Mouse (Mus musculus) adrenal gland, adult 2 months (tissue): ENCODE data around the gene Angptl1. TPM values are rescaled to one million over a fixed set of nuclear protein-coding genes. Genes with fewer than 3 reads are reported as not detected.
A peak's percentile ranks its signal among the peaks of the same experiment; 100 is the strongest.

Experiments used
- DNase-seq: peaks from one replicate; pipeline ENCODE4 v3.0.0; 2021
- long read RNA-seq: library from polyadenylated mRNA; stranded (forward); transcript quantifications from one replicate; pipeline ENCODE4 v2.0.0, GENCODE M21; 2021
- polyA plus RNA-seq: library from polyadenylated mRNA; depleted of rRNA; stranded (reverse); fragments of >200 nt; gene quantifications from 2 replicates; pipeline ENCODE4 v1.2.3, GENCODE M21; 2012; rRNA removed
- total RNA-seq, 2 experiments: library from RNA; stranded (reverse); gene quantifications; 2 replicates each; pipeline ENCODE4 v1.2.3; 2021

The Angptl1 gene
- total RNA-seq (1 to 10 TPM; 4.7 to 6.1 TPM), polyA plus RNA-seq (1.2 and 3.0 TPM in 2 replicates)
- long read RNA-seq, partial matches to known transcripts, result 0 of 3 reads
- long read RNA-seq, other reads (novel, unspliced or antisense), result 0 of 3 reads

DNA sequence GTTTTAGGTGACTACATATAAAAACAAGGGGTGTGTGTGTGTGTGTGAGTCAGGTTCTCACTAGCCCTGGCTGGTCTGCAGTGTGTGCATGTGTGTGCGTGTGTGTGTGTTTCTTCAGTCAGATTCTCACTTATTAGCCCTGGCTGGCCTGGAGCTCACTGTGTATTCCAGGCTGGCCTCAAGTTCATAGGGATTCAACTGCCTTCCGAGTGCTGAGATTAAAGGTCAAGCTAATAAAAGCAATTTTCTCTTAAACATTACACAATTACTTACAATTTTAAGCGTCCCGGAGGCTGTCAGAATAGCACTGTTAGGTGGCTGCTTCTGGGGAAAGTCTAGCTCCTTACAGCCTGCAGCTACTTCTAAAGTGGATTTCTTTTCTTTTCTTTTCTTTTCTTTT lies at the start of gene Angptl1:
Gene Angptl1, plus strand, starts transcription at position 386 of the 400 bp plus-strand sequence.
- peak; percentile 18 for DNase-seq

DNA sequence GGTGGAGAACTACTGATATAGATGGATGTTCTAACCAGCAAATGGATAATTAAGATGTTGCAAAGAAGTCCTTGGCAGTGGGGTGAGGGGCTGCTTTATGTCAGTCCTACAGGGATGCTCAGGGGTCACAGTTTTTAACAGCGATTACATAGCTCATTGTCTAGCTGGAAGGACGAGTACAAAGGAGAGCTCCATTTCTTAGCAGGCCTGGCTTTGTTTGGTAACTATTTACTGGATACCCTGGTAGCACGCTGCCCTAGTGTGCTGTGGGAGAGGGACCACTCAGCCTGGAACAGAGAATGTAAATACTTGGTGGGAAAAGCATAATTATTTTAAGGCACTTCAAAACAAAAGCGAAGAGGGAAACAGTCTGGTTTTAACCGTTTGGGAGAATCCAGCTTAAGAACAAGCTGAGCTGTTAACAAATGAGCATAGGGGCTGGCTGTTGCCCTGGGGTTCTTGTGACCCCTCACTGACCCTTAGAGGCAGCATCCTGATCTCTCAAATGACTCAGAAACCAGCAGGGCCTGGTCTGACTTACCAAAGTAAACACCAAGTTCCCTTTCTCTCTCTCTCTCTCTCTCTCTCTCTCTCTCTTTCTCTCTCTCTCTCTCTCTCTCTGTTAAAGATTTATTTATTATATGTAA lies 48.4 kb upstream of the Angptl1 start:
- DNase-seq, result no peak

DNA sequence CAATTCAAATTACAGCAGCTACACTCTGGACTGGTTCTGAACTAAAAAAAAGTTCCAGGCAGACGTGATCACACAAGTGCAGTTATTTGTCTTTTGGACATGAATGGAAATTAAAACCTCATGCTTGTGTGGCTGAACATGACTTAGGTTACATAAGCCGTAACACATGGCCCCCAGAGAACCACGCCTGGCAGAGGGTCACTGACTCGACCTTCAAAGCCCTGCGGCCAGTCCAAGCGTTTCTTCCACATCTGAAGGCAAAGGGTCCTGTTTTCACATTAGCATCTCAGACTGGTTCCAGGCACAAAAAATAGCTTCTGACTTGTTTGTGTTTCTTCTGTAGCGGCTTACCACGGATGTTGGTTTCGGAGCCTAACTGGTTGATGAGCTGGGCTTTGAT lies 42.1 kb upstream of the Angptl1 start:
- no peak for DNase-seq

DNA sequence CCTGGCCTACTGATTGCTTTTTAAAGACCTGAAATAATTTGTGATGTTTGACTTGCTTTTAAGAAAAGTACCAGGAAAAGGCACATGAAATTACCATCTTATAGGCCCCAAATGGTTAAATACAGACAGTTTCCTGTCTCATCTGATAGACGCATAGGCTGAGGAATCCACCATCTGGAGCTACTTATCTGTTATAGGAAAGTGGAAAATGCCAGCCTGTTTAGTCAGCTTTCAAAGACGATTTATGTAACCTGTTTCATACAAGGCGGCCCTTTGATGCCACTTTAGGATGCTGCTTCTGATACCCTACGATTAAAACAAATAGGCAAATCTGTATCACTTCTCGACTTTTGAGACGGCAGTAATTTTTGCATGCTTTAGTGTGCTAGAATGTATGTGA lies 37.1 kb upstream of the Angptl1 start:
- peak; percentile 32 for DNase-seq

DNA sequence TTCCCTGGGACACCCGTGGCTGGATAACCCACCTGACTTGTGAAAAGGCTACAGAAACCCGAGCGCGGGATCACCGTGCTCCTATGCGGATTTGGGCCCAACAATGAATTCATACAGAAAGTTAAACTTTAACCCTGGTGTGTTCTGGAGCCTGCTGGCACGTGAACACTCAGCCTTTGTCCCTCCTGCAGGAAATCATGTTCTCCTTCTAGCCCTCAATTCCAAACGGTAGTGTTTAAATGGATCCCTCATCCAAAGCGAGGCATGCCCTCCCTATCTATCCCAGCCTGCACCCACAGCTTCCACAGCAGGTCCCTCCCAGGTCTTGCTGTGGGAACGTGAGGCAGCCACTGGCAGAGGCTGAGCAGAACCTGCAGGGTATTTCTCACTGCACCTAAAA lies 30.0 kb upstream of the Angptl1 start:
- DNase-seq, result peak; percentile 1

DNA sequence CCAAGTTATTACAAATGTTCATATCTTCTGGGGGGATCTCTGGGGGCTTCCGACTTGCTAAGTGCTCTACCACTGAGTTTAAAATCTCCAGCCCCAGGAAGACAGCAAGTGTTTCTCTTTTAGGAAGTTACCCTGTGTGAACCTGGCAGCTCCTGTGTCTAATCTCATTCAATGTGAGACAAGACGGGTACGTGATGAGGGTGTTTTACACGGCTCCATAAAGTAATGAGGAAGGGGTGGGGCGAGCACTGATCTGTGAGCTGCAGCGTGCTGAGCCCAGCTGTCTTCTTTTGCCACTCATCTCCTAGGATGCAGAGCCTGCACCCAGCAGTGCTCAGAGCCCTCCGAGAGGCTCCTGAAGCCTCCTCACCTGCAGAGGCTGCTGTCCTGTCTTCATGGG lies 26.4 kb upstream of the Angptl1 start:
- DNase-seq, result no peak

DNA sequence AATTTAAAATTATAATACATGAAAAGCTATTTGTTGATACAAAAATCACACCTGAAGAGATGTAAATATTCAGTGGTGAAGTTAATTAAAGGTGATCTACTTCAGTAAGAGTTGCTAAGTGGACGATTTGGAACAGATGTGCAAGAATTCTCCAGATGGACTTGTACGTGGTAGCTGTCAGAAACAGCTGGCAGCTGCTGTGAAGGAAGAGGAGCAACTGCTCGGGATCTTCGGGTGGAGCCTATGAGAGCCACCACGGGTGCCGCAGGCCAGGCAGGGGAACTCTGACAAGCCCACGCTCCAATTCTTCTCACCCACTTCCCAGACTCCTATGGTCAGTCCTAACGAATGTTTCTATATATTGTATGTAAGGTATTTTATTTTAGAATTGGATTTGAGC lies 25.6 kb upstream of the Angptl1 start:
- no peak for DNase-seq

DNA sequence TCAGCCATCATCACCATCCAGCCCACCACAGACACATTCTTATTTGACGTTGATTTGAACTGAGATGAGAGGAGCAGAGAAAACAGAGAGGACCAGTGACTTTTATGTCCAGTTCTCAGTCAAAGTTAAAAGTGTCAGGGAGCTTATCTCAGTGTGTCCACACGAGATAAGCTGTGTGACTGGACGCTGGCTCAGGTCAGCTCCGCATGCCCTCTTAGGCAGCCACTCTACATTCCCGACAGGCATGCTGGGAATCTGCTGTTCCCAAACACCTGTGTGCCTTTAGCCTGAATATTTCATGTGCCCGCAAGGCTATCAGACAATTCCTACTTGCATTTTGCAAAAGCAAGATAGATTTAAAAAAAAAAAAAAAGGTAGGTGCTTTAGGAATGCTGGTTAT lies 24.9 kb upstream of the Angptl1 start:
- DNase-seq, result no peak

DNA sequence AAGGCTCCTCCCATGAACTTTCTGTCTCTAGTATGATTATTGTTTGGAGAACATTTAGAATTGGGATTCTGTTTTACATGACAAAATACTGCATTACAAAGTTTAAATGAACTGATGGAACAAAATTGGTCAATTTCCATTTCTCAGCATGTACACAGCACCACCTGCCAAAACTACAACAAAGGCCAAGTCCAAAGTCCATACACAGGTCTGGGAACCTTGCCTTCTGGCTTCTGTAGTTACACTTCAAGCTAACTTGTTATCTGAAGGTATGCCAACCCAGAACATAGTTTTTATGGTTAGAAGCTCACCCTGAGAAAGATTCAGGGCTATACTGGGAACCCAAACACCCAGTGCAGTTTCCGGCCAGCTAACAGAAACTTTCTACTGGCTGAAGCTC lies 19.1 kb upstream of the Angptl1 start:
- no peak for DNase-seq

DNA sequence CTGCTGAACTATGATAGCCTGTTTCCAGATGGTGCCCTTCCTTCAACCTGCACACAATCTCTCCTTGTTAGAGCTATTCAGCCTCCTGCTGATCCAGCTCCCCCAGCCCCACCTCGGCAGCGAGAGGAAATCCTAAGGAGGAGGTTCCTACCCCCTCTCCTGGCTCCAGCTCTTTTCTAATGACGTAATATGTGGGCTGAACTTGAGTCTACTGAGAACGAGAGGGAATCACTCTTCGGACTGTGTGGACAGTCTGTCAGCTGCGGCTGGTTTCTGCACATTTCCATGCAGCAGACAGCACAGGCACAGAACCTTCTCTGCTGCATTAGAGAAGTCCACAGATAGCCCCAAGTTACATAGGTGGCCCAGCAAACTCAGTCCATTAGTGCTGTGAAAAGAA lies 333 bp downstream of the Angptl1 start:
- DNase-seq, result peak; percentile 74

DNA sequence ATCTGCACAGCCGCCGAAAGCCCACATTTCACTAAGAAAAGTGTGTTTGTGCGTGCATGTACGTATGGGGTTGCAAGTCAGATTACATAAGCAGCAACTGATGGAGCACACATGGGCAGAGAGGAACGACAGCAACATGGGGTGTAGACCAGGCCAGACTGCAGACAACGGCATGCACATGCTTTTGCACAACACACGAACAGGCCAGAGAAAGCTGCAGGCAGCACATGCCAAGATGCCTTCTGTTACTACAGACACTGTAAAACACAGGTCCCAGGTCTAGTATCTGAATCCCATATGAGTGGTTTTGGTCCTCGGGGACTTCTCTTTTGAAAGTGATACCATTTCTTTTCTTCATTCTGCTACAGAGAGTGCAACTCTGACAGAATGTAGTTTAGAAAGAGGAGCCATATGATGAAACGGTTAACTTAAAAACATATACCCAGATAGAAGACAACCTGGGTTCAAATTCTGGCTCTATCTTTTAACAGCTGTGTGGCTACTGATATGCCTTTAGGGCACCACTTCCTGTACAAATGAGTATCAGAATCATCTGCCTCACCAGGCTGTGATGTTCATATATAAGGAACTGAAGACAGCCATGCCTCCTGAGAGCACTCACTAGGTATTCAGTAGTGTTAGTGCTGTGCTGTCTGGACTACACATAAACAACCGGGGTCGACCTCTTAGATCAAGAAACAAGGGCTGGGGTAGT lies 3.4 kb downstream of the Angptl1 start:
- DNase-seq, result no peak

DNA sequence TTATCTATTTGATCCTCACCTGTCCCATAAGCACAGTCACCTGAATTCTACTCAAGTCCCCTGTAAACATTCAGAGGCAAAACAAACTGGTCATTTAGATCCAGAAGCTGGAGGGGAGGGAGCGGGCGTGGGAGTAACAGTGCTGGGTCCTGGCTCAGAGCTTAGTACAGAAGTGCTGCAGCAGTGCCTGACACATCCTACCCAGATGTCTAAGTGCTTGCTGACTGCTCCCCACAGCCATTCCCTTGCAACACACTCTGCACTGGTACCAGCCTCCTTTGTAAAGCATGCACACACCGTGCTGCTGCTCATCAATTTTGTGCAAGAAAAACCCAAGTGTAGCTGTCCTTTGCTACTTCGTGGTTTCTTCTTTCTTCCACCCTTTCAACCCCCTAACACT lies 8.7 kb downstream of the Angptl1 start:
- DNase-seq, result no peak

DNA sequence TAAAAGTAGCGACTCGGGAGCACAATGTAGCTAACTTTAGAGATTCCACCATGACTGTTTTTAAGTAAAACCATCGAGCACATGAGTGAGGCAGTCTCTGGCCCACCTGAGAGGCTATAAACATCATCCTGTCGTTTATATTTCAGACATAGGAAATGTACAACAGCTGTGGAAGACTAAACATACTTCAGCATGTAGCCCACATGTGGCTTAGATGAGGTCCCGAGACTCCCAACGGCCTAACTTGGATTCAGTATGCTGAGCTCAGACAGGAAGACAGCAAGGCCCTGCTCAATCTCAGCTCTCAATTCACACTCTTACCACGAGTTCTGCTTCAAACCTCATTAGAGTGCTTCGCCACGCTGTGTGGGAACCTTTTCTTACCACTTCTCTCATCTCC lies 14.0 kb downstream of the Angptl1 start:
- no peak for DNase-seq

DNA sequence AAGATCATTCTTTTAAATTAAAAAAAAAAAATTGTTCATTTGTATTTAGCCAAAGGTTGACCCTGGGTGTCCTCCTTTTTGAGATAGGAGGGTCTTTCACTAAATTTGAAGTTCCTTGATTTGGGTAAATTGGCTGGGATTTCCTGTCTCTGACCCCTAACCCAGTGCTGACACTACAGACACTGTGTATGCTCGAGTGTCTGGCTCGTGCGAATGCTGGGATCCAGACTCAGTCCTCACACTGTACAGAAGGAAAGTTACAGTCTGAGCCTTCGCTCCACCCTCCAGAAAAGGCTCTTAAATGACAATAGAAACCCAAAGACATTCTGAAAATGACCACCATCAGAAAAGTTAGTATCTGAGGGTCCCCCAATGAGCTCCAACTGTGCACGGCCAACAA lies 14.5 kb downstream of the Angptl1 start:
- DNase-seq, result no peak

DNA sequence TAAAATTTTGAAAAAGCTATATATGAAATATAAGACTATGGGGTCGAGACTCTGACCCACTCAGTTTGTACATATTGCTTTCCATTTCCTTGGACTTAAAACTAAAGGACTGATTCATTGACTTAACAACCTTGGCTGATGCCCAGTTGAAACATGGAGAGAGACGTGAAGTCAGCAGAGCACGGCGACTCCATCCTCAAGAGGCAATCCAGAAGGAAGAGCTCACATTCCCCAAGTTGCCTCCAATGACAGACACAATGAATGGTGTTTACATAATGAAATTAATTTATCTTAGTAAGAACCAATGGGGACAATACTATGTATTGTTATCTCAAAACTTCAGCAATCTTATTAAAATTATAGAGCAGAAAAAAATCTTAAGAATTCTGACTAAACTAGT lies 16.2 kb downstream of the Angptl1 start:
- DNase-seq, result no peak

DNA sequence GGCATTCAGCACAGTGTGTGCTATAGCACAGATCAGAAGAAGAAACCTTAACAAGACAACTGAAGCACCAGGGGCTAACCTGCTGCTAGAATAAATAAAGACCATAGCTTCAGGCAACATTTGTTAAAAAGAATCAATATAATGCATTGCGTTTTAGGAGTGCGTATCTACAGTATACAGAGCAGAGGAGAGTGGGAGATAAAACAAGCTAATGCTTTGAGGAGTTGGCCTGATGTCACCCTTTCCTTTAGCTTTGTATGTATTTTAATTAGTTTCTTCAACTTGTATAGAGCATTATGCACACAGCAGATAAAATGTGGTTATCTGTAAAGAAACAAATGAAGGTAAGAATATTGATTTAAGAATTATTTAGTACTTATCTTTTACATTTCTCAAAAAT lies 18.3 kb downstream of the Angptl1 start:
- no peak for DNase-seq

DNA sequence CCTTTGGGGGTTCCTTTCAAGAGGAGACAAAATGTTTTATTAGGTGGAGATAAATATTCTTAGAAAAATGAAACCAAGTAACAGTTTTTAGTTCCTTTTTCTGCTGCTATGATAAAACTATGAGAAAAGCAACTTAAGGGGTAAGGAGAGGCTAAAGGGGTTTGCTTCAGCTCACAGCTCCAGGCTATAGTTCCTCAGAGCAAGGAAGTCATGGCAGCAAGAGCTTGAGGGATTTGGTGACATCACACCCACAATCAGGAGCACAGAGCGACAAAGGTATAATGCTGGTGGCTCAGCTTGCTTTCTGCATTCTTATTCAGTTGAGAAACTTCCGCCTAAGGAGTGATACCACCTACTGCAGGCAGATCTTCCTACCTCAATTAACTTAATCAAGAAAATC lies 20.8 kb downstream of the Angptl1 start:
- no peak for DNase-seq

DNA sequence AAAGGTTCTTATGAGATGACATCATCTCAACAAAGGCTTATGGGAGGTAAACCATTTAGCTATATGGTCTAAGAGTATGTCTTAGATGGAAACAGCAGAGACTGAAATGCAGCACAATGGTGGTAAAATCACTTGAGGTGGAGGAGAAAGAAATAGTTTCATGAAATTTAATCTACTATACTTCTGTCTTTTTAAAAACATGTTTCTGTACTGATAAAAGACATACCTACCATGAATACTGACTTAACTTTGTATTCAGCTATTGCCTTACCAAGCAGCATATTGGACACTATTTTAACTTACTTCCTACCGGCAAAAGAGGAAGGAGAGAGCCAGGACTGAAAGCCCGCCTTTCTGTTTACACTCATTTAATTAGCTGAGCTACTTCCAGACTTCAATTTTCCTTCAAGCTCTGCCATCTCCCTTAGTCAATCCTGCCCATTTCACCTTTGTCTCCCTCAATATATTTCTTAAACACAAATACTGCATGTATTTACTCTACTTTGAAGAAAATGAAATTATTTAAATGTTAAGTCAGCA lies 21.4 kb downstream of the Angptl1 start:
- no peak for DNase-seq

DNA sequence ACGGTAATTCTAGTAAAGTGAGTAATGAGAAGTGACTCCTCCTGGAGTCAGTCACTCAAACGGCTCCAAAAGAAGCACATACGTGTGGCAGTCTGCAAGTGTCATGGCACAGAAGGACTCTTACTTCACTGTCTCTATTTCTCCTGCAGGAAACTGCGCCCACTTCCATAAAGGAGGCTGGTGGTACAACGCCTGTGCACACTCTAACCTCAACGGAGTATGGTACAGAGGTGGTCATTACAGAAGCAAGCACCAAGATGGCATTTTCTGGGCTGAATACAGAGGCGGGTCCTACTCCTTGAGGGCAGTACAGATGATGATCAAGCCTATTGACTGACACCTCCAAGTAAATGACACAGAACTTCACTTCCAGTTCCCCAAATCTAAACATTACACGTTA lies 21.9 kb downstream of the Angptl1 start:
- DNase-seq, result no peak

DNA sequence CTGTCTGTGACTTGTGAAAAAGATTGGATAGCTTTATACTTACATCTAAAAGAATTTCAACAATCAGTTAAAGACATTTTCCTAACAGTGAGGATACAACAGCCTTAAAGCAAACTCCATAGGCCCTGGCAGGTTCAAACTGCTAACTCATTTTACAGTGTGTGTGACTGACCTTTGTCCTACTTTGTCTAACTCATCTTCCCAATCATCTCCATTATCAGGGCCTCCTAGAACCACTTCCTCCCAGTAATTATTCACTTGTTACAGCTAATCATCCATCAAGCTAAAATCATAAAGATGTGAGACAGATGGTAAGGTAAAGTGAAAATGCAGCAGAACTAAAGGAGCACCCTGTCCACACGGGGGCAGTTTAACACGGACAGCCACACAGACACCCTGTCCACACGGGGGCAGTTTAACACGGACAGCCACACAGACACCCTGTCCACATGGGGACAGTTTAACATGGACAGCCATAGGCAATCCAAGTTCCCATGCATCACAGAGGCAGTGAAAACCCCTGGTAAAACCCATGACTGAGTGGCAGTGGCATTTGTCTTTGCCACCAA lies 23.2 kb downstream of the Angptl1 start:
- peak; percentile 55 for DNase-seq

DNA sequence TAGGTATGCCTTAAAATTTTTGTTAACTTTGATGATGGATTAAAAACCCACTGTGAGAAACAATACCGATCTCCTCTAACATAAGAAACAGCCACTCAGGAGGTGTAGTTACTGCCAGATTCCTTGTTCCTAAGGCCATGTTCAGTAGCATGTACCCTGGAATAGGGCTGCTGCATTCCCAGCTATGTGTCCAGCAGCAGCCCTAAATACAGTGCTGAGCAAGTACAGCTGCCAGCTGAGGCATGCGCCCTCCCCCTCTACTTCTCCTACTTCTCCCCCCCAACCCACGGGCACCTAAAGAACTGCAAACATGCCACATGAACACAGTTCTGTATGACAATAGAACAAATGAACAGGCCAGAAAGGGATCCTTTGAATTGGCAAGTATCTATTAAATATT lies 25.4 kb downstream of the Angptl1 start:
- no peak for DNase-seq

DNA sequence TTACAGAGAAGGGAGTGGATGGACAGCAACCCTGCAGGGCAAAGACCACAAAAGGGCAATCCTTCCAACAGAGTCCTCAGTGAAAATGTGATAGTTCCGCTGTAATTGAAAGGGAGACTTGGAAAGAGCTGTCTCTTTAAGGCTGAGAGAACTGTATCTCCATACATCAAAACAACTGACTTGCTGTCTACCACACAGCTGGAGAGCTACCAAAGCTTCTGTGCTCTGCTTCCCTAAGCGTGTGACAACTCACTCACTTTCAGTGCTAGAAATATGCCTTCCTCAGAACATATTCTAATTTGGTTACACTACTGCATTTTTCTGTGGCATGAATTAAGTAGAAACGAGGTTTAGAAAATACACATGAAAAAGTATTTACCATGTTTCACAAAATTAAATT lies 25.9 kb downstream of the Angptl1 start:
- DNase-seq, result no peak

DNA sequence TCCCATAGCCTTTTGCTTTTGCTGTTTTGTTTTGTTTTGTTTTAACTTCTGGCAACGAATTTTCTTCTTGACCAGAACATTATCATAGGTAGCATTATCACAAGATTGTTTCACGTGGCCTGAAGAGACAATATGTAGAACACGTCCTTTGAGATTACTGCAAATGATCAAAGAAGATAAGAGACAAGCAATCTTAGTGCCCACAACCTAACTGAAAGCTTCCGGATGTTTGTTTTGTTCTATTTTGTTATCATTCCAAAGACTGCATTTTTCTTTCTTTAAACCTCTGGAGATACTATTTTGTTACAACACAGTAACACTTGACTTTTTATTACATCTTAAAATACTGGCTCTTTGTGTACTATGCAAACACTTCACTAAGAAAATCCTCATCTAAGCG lies 31.7 kb downstream of the Angptl1 start:
- no peak for DNase-seq
